Mouse (Mus musculus) hindbrain, embryonic 14.5 days (tissue): ENCODE measurements around the gene Rras. TPM values are rescaled to one million over a fixed set of nuclear protein-coding genes. Genes with fewer than 3 reads are reported as not detected.

Experiments
- ATAC-seq: fragments of 200-750 bp; cut with Nextera tagmentation; 2 replicates; pipeline ENCODE4 v1.8.0; 2017; ENCODE audit warnings: moderate number of reproducible peaks, mild to moderate bottlenecking, moderate TSS enrichment, moderate library complexity; ENCODE audit not compliant: low FRiP score
- DNase-seq: peaks from one replicate; pipeline ENCODE4 v3.0.0-alpha.2; 2015; ENCODE audit warnings: low spot score
- H3K27ac ChIP-seq: fragments of 300-500 bp; sonication (generic); 2 replicates; pipeline ENCODE4 v1.5.1; 2014; ENCODE audit warnings: mild to moderate bottlenecking, moderate library complexity
- H3K27me3 ChIP-seq: fragments of 300-500 bp; sonication (generic); 2 replicates; pipeline ENCODE4 v1.6.1; 2014; ENCODE audit warnings: mild to moderate bottlenecking, low read length, mixed read lengths; ENCODE audit not compliant: control insufficient read depth, insufficient read depth
- H3K36me3 ChIP-seq: fragments of 300-500 bp; sonication (generic); replicated peaks from 2 replicates; pipeline ENCODE4 v1.6.1; 2014; ENCODE audit not compliant: control insufficient read depth, insufficient read depth
- H3K4me1 ChIP-seq: fragments of 300-500 bp; sonication (generic); replicated peaks from 2 replicates; pipeline ENCODE4 v1.6.1; 2014; ENCODE audit warnings: antibody characterized with exemption, low read length, mixed read lengths; ENCODE audit not compliant: control insufficient read depth, insufficient read depth
- H3K4me2 ChIP-seq: fragments of 300-500 bp; sonication (generic); replicated peaks from 2 replicates; pipeline ENCODE4 v1.6.1; 2014; ENCODE audit warnings: mild to moderate bottlenecking, moderate library complexity
- H3K4me3 ChIP-seq: fragments of 300-500 bp; sonication (generic); replicated peaks from 2 replicates; pipeline ENCODE4 v1.5.1; 2014; ENCODE audit warnings: mild to moderate bottlenecking, low read length
- H3K9ac ChIP-seq: fragments of 300-500 bp; sonication (generic); 2 replicates; pipeline ENCODE4 v1.6.1; 2014
- H3K9me3 ChIP-seq: fragments of 300-500 bp; sonication (generic); 2 replicates; pipeline ENCODE4 v1.6.1; 2016; ENCODE audit warnings: low read length; ENCODE audit not compliant: control insufficient read depth
- WGBS: fragments of 180-500 bp; shearing (Covaris S2); extraction: QIAGEN DNeasy Blood & Tissue Kit; methylation state at CpG from one replicate; pipeline ENCODE4 v1.1.7; 2014; 5-methylcytosine and 5-hydroxymethylcytosine counted together
- polyA plus RNA-seq: library from polyadenylated mRNA; unstranded; fragments of >200 nt; fragmentation: Nextera tagmentation; extraction: Ambion mirVana; gene quantifications from 2 replicates; pipeline ENCODE4 v1.2.1, GENCODE M21; 2014

Gene Rras
- polyA plus RNA-seq, result 14.2 and 15.2 TPM in 2 replicates

- H3K9me3 ChIP-seq, result no peaks in the 10 kb centered on the region
- H3K4me3 ChIP-seq, result peak within 1 kb of the TSS; percentile 95
- under 1% methylated on average over 36 of the region's 36 CpGs for WGBS
- peak within 1 kb of the TSS; percentile 51 for H3K9ac ChIP-seq
- peaks cover 13% of the 10 kb centered on the region for H3K36me3 ChIP-seq
- no peaks in the 10 kb centered on the region for H3K27me3 ChIP-seq
- ATAC-seq (peak; percentile 84), DNase-seq (peak; percentile 82)
- H3K4me2 ChIP-seq, result peak within 1 kb of the TSS; percentile 63
- peak within 1 kb of the TSS; percentile 80 for H3K27ac ChIP-seq
- H3K4me1 ChIP-seq, result peaks cover 21% of the 10 kb centered on the region
Observed at GRCm38 (mm10) chr7:45017242-45018061, at the start of gene Rras. Gene Rras, plus strand, starts transcription at chr7:45017961.

- Histone ChIP-seq H3K4me2 (peak overlapping the region; percentile 83), H3K27me3 (no peaks in the 10 kb centered on the region), H3K4me3 (peak overlapping the region; percentile 50), H3K9me3 (no peaks in the 10 kb centered on the region), H3K27ac (peak overlapping the region; percentile 86), H3K4me1 (peaks cover 29% of the 10 kb centered on the region), H3K36me3 (peaks cover 31% of the 10 kb centered on the region), H3K9ac (peak overlapping the region; percentile 61)
- peak; percentile 95 for ATAC-seq
- peak; percentile 88 for DNase-seq
- WGBS, result under 1% methylated on average over 36 of the region's 36 CpGs
Observed at GRCm38 (mm10) chr7:44970231-44970691, 47.5 kb upstream of the Rras start.

GRCm38 (mm10) chr7:44971142-44971541 is 46.6 kb upstream of the Rras start:
- WGBS, result 73% methylated on average over 7 of the region's 7 CpGs
- Histone ChIP-seq H3K9me3 (no peaks in the 10 kb centered on the region), H3K4me3 (peak overlapping the region; percentile 50), H3K4me1 (peaks cover 32% of the 10 kb centered on the region), H3K4me2 (peak overlapping the region; percentile 83), H3K9ac (peak overlapping the region; percentile 61), H3K36me3 (peaks cover 31% of the 10 kb centered on the region), H3K27me3 (no peaks in the 10 kb centered on the region), H3K27ac (peak overlapping the region; percentile 86)
- DNase-seq, result no peak
- no peak for ATAC-seq

GRCm38 (mm10) chr7:44973415-44974130 is 44.2 kb upstream of the Rras start:
- Histone ChIP-seq H3K36me3 (peaks cover 35% of the 10 kb centered on the region), H3K9ac (peak overlapping the region; percentile 82), H3K4me3 (peak overlapping the region; percentile 47), H3K4me1 (peaks cover 32% of the 10 kb centered on the region), H3K9me3 (no peaks in the 10 kb centered on the region), H3K27ac (peak overlapping the region; percentile 95), H3K27me3 (no peaks in the 10 kb centered on the region), H3K4me2 (peak overlapping the region; percentile 97)
- ATAC-seq (no peak), DNase-seq (no peak)
- WGBS, result 35% methylated on average over 14 of the region's 14 CpGs

GRCm38 (mm10) chr7:44974383-44975116 is 43.2 kb upstream of the Rras start, which contains the start of gene Cpt1c:
Gene Cpt1c, minus strand, starts transcription at chr7:44974851.
- Histone ChIP-seq H3K27ac (peak within 1 kb of the TSS; percentile 95), H3K4me1 (peaks cover 32% of the 10 kb centered on the region), H3K36me3 (peaks cover 45% of the 10 kb centered on the region), H3K4me2 (peak within 1 kb of the TSS; percentile 97), H3K9ac (peak within 1 kb of the TSS; percentile 82), H3K27me3 (no peaks in the 10 kb centered on the region), H3K9me3 (no peaks in the 10 kb centered on the region), H3K4me3 (peak within 1 kb of the TSS; percentile 47)
- WGBS, result under 1% methylated on average over 22 of the region's 22 CpGs
- ATAC-seq (peak; percentile 62), DNase-seq (peak; percentile 86)

GRCm38 (mm10) chr7:44975117-44975419 is 42.7 kb upstream of the Rras start:
- peaks cover 32% of the 10 kb centered on the region for H3K4me1 ChIP-seq
- WGBS, result 21% methylated on average over 6 of the region's 6 CpGs
- peaks cover 50% of the 10 kb centered on the region for H3K36me3 ChIP-seq
- H3K27me3 ChIP-seq, result no peaks in the 10 kb centered on the region
- peak overlapping the region; percentile 95 for H3K27ac ChIP-seq
- H3K4me2 ChIP-seq, result peak overlapping the region; percentile 97
- H3K9me3 ChIP-seq, result no peaks in the 10 kb centered on the region
- ATAC-seq (no peak), DNase-seq (no peak)
- peak overlapping the region; percentile 47 for H3K4me3 ChIP-seq
- H3K9ac ChIP-seq, result peak overlapping the region; percentile 82

- Histone ChIP-seq H3K27me3 (no peaks in the 10 kb centered on the region), H3K9ac (no peak overlapping the region), H3K27ac (no peak overlapping the region), H3K36me3 (peaks cover 78% of the 10 kb centered on the region), H3K4me2 (no peak overlapping the region), H3K4me1 (peaks cover 13% of the 10 kb centered on the region), H3K9me3 (no peaks in the 10 kb centered on the region), H3K4me3 (no peak overlapping the region)
- WGBS, result 92% methylated on average over 3 of the region's 3 CpGs
- DNase-seq (no peak), ATAC-seq (no peak)
Observed at GRCm38 (mm10) chr7:44978300-44978699, 39.5 kb upstream of the Rras start.

GRCm38 (mm10) chr7:44981539-44981938 is 36.2 kb upstream of the Rras start:
- Histone ChIP-seq H3K4me3 (no peak overlapping the region), H3K4me1 (peaks cover 20% of the 10 kb centered on the region), H3K27ac (no peak overlapping the region), H3K4me2 (no peak overlapping the region), H3K27me3 (no peaks in the 10 kb centered on the region), H3K36me3 (peaks cover 70% of the 10 kb centered on the region), H3K9me3 (no peaks in the 10 kb centered on the region), H3K9ac (no peak overlapping the region)
- ATAC-seq, result no peak
- WGBS, result 98% methylated on average over 8 of the region's 8 CpGs
- DNase-seq, result no peak

GRCm38 (mm10) chr7:44983085-44983484 is 34.7 kb upstream of the Rras start:
- Histone ChIP-seq H3K36me3 (peaks cover 54% of the 10 kb centered on the region), H3K9ac (no peak overlapping the region), H3K27me3 (no peaks in the 10 kb centered on the region), H3K4me3 (no peak overlapping the region), H3K9me3 (no peaks in the 10 kb centered on the region), H3K4me1 (peaks cover 26% of the 10 kb centered on the region), H3K4me2 (0 out of 2 replicates have a peak overlapping the region, but pooled peaks have one; percentile 10), H3K27ac (no peak overlapping the region)
- ATAC-seq (no peak), DNase-seq (peak; percentile 82)
- WGBS, result 38% methylated on average over 6 of the region's 6 CpGs
